Mouse (Mus musculus) forebrain, postnatal 0 days (tissue): ENCODE results near the gene Angpt4. TPM values are rescaled to one million over a fixed set of nuclear protein-coding genes. Genes with fewer than 3 reads are reported as not detected.

Experiments used
- ATAC-seq: fragments of 200-750 bp; cut with Nextera tagmentation; 2 replicates; pipeline ENCODE4 v1.8.0; 2017; ENCODE audit warnings: mild to moderate bottlenecking, moderate library complexity
- DNase-seq: peaks from one replicate; pipeline ENCODE4 v3.0.0-alpha.2; 2015
- H3K27ac ChIP-seq: fragments of 300-500 bp; sonication (generic); 2 replicates; pipeline ENCODE4 v1.5.1; 2014; ENCODE audit warnings: low read depth, mild to moderate bottlenecking, antibody characterized with exemption, low read length, moderate library complexity, mixed read lengths
- H3K27me3 ChIP-seq: fragments of 300-500 bp; sonication (generic); 2 replicates; pipeline ENCODE4 v1.6.1; 2014; ENCODE audit warnings: mild to moderate bottlenecking, low read length, mixed read lengths; ENCODE audit not compliant: insufficient read depth
- H3K36me3 ChIP-seq: fragments of 300-500 bp; sonication (generic); 2 replicates; pipeline ENCODE4 v1.6.1; 2014; ENCODE audit warnings: mild to moderate bottlenecking, moderate library complexity; ENCODE audit not compliant: insufficient read depth
- H3K4me1 ChIP-seq: fragments of 300-500 bp; sonication (generic); 2 replicates; pipeline ENCODE4 v1.6.1; 2014; ENCODE audit warnings: antibody characterized with exemption; ENCODE audit not compliant: insufficient read depth
- H3K4me2 ChIP-seq: fragments of 300-500 bp; sonication (generic); 2 replicates; pipeline ENCODE4 v1.6.1; 2014; ENCODE audit warnings: low read depth, mild to moderate bottlenecking, moderate library complexity
- H3K4me3 ChIP-seq: fragments of 300-500 bp; sonication (generic); 2 replicates; pipeline ENCODE4 v1.5.1; 2014; ENCODE audit warnings: low read depth, low read length, mixed read lengths
- H3K9ac ChIP-seq: fragments of 300-500 bp; sonication (generic); 2 replicates; pipeline ENCODE4 v1.6.1; 2014; ENCODE audit warnings: mild to moderate bottlenecking
- H3K9me3 ChIP-seq: fragments of 300-500 bp; sonication (generic); 2 replicates; pipeline ENCODE4 v1.6.1; 2016; ENCODE audit warnings: low read length
- CTCF ChIP-seq: sonication (generic); IDR thresholded peaks from 2 replicates; pipeline ENCODE4 v1.5.1; 2016; ENCODE audit warnings: antibody characterized with exemption, control low read depth, low read depth
- WGBS: fragments of 180-500 bp; shearing (Covaris S2); extraction: QIAGEN DNeasy Blood & Tissue Kit; methylation state at CpG from one replicate; pipeline ENCODE4 v1.1.7; 2014; 5-methylcytosine and 5-hydroxymethylcytosine counted together
- polyA plus RNA-seq: library from polyadenylated mRNA; unstranded; fragments of >200 nt; fragmentation: Nextera tagmentation; extraction: Ambion mirVana; gene quantifications from 2 replicates; pipeline ENCODE4 v1.2.1, GENCODE M21; 2015
- total RNA-seq: library from RNA; depleted of rRNA; stranded (reverse); fragments of >200 nt; gene quantifications from 2 replicates; pipeline ENCODE4 v1.2.3, GENCODE M21; 2014

Angpt4 gene
- total and polyA plus RNA-seq, 2 experiments from 2014 or later, result 0.06 to 0.43 TPM

GRCm38 (mm10) chr2:151900845-151901244 lies 10.2 kb upstream of the Angpt4 start:
- WGBS, result 72% methylated on average over 4 of the region's 4 CpGs
- no peak overlapping the region for H3K4me3 ChIP-seq
- no peak for ATAC-seq
- no peaks in the 10 kb centered on the region for H3K4me1 ChIP-seq
- H3K9me3 ChIP-seq, result no peaks in the 10 kb centered on the region
- H3K36me3 ChIP-seq, result no peaks in the 10 kb centered on the region
- H3K4me2 ChIP-seq, result no peak overlapping the region
- TF ChIP-seq CTCF, result no peak
- no peaks in the 10 kb centered on the region for H3K27me3 ChIP-seq
- no peak for DNase-seq
- H3K9ac ChIP-seq, result no peak overlapping the region
- no peak overlapping the region for H3K27ac ChIP-seq

DNA sequence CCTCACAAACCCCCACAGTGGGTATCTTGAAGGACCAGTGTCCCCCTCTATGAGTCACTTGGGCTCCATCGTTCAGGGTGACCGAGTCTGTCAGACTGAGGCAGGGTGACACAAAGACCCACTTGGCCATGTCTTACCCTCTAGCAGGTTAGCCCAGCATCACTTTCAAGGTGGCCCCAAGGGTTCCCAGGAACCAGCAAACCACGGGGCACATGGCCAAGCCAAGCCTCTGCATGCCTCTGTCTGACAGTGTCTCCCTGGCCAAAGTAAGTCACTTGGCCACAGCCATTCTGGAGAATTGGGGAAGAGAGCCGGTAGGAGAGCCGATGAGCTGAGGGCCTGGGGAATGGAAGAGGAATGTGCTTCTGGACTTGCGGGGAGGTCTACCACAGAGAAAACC lies 7.7 kb upstream of the Angpt4 start:
- Histone ChIP-seq H3K36me3 (no peaks in the 10 kb centered on the region), H3K9ac (no peak overlapping the region), H3K4me1 (no peaks in the 10 kb centered on the region), H3K4me3 (no peak overlapping the region), H3K27ac (no peak overlapping the region), H3K27me3 (no peaks in the 10 kb centered on the region), H3K4me2 (no peak overlapping the region), H3K9me3 (no peaks in the 10 kb centered on the region)
- DNase-seq (no peak), ATAC-seq (no peak)
- TF ChIP-seq CTCF, result no peak
- 85% methylated on average over 6 of the region's 6 CpGs for whole genome bisulfite sequencing

GRCm38 (mm10) chr2:151903933-151904332 lies 7.1 kb upstream of the Angpt4 start:
- no peak for TF ChIP-seq CTCF
- Histone ChIP-seq H3K9me3 (no peaks in the 10 kb centered on the region), H3K4me2 (no peak overlapping the region), H3K27ac (no peak overlapping the region), H3K36me3 (no peaks in the 10 kb centered on the region), H3K4me3 (no peak overlapping the region), H3K9ac (no peak overlapping the region), H3K27me3 (no peaks in the 10 kb centered on the region), H3K4me1 (no peaks in the 10 kb centered on the region)
- ATAC-seq (no peak), DNase-seq (no peak)
- WGBS, result 78% methylated on average over 4 of the region's 4 CpGs

- no peak for DNase-seq
Measured at GRCm38 (mm10) chr2:151904636-151905035, 6.4 kb upstream of the Angpt4 start.

GRCm38 (mm10) chr2:151907020-151907419 lies 4.0 kb upstream of the Angpt4 start:
- no peaks in the 10 kb centered on the region for H3K4me1 ChIP-seq
- no peak overlapping the region for H3K4me2 ChIP-seq
- no peaks in the 10 kb centered on the region for H3K27me3 ChIP-seq
- 78% methylated on average over 2 of the region's 2 CpGs for WGBS
- no peaks in the 10 kb centered on the region for H3K36me3 ChIP-seq
- no peak overlapping the region for H3K9ac ChIP-seq
- ATAC-seq, result no peak
- TF ChIP-seq CTCF, result no peak
- H3K27ac ChIP-seq, result no peak overlapping the region
- no peaks in the 10 kb centered on the region for H3K9me3 ChIP-seq
- DNase-seq, result no peak
- H3K4me3 ChIP-seq, result no peak overlapping the region

More at GRCm38 (mm10) chr2:151904636-151905035, 6.4 kb upstream of the Angpt4 start:
- no peaks in the 10 kb centered on the region for H3K36me3 ChIP-seq
- H3K4me1 ChIP-seq, result no peaks in the 10 kb centered on the region
- no peaks in the 10 kb centered on the region for H3K9me3 ChIP-seq
- H3K27me3 ChIP-seq, result no peaks in the 10 kb centered on the region
- no peak for ATAC-seq
- no peak overlapping the region for H3K4me2 ChIP-seq
- no peak overlapping the region for H3K9ac ChIP-seq
- H3K4me3 ChIP-seq, result no peak overlapping the region
- 81% methylated on average over 3 of the region's 3 CpGs for WGBS
- no peak overlapping the region for H3K27ac ChIP-seq
- TF ChIP-seq CTCF, result no peak

- no peaks in the 10 kb centered on the region for H3K9me3 ChIP-seq
- no peak overlapping the region for H3K4me3 ChIP-seq
- DNase-seq, result no peak
- TF ChIP-seq CTCF, result no peak
- no peak overlapping the region for H3K9ac ChIP-seq
- no peak for ATAC-seq
- 83% methylated on average over 3 of the region's 3 CpGs for WGBS
- no peak overlapping the region for H3K4me2 ChIP-seq
- H3K27me3 ChIP-seq, result no peaks in the 10 kb centered on the region
- no peak overlapping the region for H3K27ac ChIP-seq
- no peaks in the 10 kb centered on the region for H3K36me3 ChIP-seq
- no peaks in the 10 kb centered on the region for H3K4me1 ChIP-seq
Measured at GRCm38 (mm10) chr2:151909386-151909785, 1.6 kb upstream of the Angpt4 start.

DNA sequence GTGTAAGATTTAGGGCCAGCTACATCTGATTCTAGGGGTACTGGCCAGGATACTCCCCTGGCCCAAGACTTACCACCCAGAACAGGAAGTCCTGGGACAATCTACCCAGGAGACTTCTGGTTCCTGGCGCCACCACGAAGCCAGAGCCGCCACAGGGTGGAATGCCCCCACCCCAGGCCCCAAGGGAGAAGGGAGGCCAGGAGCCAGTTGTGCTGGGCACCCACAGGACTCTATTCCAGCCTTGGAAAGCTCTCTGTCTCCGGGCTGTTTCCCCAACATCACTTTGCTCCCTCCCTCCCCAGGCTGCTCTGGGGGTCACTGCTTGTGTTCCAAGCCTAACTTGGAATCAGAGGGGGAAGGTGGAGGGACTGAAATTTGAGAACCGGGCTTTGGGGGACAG lies 512 bp upstream of the Angpt4 start:
- Histone ChIP-seq H3K4me1 (no peaks in the 10 kb centered on the region), H3K9ac (no peak overlapping the region), H3K4me2 (no peak overlapping the region), H3K9me3 (no peaks in the 10 kb centered on the region), H3K27ac (no peak overlapping the region), H3K36me3 (no peaks in the 10 kb centered on the region), H3K27me3 (no peaks in the 10 kb centered on the region), H3K4me3 (no peak overlapping the region)
- DNase-seq, result no peak
- 59% methylated on average over 5 of the region's 5 CpGs for WGBS
- no peak for TF ChIP-seq CTCF
- no peak for ATAC-seq

DNA sequence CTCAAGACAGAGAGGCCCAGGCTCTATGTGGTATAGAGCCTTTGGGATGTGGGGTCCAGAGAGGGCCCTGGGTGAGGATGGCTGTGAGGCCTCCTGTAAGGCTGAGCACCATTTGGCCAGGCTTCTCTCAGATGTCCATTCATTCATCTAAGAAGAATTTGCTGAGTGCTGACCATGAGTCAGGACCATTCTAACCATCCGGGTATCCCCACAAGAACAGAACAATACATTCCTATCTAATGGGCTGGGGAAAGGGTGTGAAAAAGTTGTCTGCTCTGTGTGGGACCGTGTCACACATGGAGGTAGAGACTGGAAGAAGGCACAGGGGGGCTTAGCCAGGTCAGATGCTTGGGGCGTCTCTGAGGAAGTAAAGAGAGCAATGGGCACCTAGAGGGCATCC lies 741 bp downstream of the Angpt4 start:
- H3K9ac ChIP-seq, result no peak overlapping the region
- no peak for ATAC-seq
- no peaks in the 10 kb centered on the region for H3K4me1 ChIP-seq
- no peaks in the 10 kb centered on the region for H3K36me3 ChIP-seq
- DNase-seq, result no peak
- no peak overlapping the region for H3K4me3 ChIP-seq
- no peak for TF ChIP-seq CTCF
- 84% methylated on average over 3 of the region's 3 CpGs for WGBS
- no peaks in the 10 kb centered on the region for H3K27me3 ChIP-seq
- no peak overlapping the region for H3K4me2 ChIP-seq
- no peak overlapping the region for H3K27ac ChIP-seq
- no peaks in the 10 kb centered on the region for H3K9me3 ChIP-seq
